Mouse (Mus musculus) forebrain, embryonic 16.5 days (tissue): ENCODE data around the gene Cnot11. TPM values are rescaled to one million over a fixed set of nuclear protein-coding genes. Genes with fewer than 3 reads are reported as not detected.
A peak's percentile ranks its signal among the peaks of the same experiment; 100 is the strongest.

Experiments
- ATAC-seq: fragments of 200-750 bp; cut with Nextera tagmentation; 2 replicates; pipeline ENCODE4 v1.8.0; 2017; ENCODE audit warnings: mild to moderate bottlenecking, moderate library complexity
- H3K27ac ChIP-seq: fragments of 300-500 bp; sonication (generic); 2 replicates; pipeline ENCODE4 v1.5.1; 2014; ENCODE audit warnings: low read length, control low read depth
- H3K27me3 ChIP-seq: fragments of 300-500 bp; sonication (generic); replicated peaks from 2 replicates; pipeline ENCODE4 v1.6.1; 2014; ENCODE audit warnings: low read length; ENCODE audit not compliant: control insufficient read depth, insufficient read depth
- H3K36me3 ChIP-seq: fragments of 300-500 bp; sonication (generic); 2 replicates; pipeline ENCODE4 v1.6.1; 2014; ENCODE audit not compliant: control insufficient read depth, insufficient read depth
- H3K4me1 ChIP-seq: fragments of 300-500 bp; sonication (generic); replicated peaks from 2 replicates; pipeline ENCODE4 v1.6.1; 2014; ENCODE audit warnings: low read length; ENCODE audit not compliant: control insufficient read depth, insufficient read depth
- H3K4me2 ChIP-seq: fragments of 300-500 bp; sonication (generic); 2 replicates; pipeline ENCODE4 v1.6.1; 2014; ENCODE audit warnings: mild to moderate bottlenecking, low read length, control low read depth
- H3K4me3 ChIP-seq: fragments of 300-500 bp; sonication (generic); replicated peaks from 2 replicates; pipeline ENCODE4 v1.5.1; 2014; ENCODE audit warnings: mild to moderate bottlenecking, low read length, control low read depth
- H3K9ac ChIP-seq: fragments of 300-500 bp; sonication (generic); replicated peaks from 2 replicates; pipeline ENCODE4 v1.6.1; 2014; ENCODE audit warnings: low read depth, low read length, control low read depth
- H3K9me3 ChIP-seq: fragments of 300-500 bp; sonication (generic); 2 replicates; pipeline ENCODE4 v1.6.1; 2016; ENCODE audit warnings: low read length; ENCODE audit not compliant: control insufficient read depth
- WGBS: fragments of 180-500 bp; shearing (Covaris S2); extraction: QIAGEN DNeasy Blood & Tissue Kit; methylation state at CpG from one replicate; pipeline ENCODE4 v1.1.7; 2014; 5-methylcytosine and 5-hydroxymethylcytosine counted together
- polyA plus RNA-seq: library from polyadenylated mRNA; unstranded; fragments of >200 nt; fragmentation: Nextera tagmentation; extraction: Ambion mirVana; gene quantifications from 2 replicates; pipeline ENCODE4 v1.2.1, GENCODE M21; 2015

Cnot11 gene
- polyA plus RNA-seq, 1 experiment from 2014 or later, result 11.9 TPM

DNA sequence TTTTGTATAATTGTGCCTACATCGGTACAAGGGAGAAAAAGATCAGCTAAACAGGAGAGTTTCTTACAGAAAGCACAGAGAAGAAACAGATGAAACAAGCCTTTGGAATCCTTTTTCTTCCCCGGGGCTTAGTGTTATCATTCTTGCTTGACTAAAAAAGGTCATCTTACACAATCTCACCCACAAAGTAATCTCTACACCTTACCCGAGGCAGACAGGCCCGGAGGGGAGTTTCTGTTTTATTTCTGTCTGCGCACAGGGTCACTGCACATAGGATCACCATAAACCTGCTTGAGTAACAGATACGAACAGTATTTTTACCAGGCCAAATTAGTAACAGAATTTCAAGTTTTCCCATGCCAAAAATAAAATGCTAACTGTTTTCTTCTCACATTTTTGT is 36.9 kb downstream of the Cnot11 start:
- H3K9me3 ChIP-seq, result no peaks in the 10 kb centered on the region
- H3K27ac ChIP-seq, result no peak overlapping the region
- H3K4me1 ChIP-seq, result peaks cover 13% of the 10 kb centered on the region
- no peak overlapping the region for H3K9ac ChIP-seq
- ATAC-seq, result no peak
- H3K27me3 ChIP-seq, result no peaks in the 10 kb centered on the region
- H3K4me2 ChIP-seq, result no peak overlapping the region
- 75% methylated on average over 6 of the region's 6 CpGs for WGBS
- H3K4me3 ChIP-seq, result no peak overlapping the region
- H3K36me3 ChIP-seq, result no peaks in the 10 kb centered on the region

DNA sequence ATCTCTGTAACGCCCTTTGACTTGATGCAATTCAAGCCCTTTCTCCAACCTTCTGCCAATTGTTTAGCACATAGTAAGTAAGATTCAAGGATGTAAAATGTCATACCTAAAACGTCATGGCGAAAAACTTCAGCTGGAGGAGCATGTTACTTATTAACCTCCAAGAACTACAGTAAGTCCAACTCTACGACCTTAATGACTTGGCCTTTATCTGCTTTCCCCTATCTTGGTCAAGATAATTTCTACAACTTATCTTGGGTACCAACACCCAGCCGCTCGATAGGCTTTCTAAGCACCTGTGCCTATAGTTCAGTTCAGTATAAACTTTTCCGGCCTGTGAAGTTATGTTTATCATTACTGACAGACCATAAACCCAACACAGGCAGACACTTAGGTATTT is 39.1 kb downstream of the Cnot11 start:
- no peak overlapping the region for H3K9ac ChIP-seq
- ATAC-seq, result no peak
- no peaks in the 10 kb centered on the region for H3K36me3 ChIP-seq
- H3K4me3 ChIP-seq, result no peak overlapping the region
- H3K27me3 ChIP-seq, result no peaks in the 10 kb centered on the region
- H3K4me2 ChIP-seq, result no peak overlapping the region
- no peak overlapping the region for H3K27ac ChIP-seq
- H3K4me1 ChIP-seq, result peaks cover 10% of the 10 kb centered on the region
- no peaks in the 10 kb centered on the region for H3K9me3 ChIP-seq
- 94% methylated on average over 7 of the region's 7 CpGs for WGBS

DNA sequence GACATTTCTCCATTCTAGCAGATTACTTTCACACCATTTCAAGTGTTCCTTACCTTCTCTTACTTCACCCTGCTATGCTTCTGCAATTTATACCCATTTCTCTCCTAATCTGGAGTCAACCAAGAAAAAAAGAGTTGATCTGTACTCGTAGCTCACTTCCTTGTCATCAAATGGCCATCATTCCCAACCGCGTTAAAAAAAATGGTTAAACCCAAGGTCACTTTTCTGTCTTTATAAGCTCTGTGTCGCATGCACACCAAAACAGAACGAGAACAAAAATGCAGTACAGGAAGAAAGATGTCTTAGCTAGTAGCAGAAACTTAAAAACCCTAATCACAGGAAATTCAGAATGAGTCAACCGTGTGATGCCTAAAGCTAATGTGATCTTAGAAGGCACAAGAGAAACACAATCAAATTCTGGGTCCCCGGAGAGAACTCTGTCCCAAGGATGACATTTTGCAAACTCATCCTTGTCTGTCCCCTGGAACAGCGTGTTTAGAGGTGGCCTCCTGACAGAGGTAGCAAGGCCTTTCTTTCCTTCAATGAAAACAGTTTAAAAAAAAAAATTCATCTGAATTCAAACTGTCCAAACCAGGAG is 41.1 kb downstream of the Cnot11 start:
- no peaks in the 10 kb centered on the region for H3K9me3 ChIP-seq
- no peaks in the 10 kb centered on the region for H3K36me3 ChIP-seq
- no peak for ATAC-seq
- H3K27ac ChIP-seq, result no peak overlapping the region
- no peaks in the 10 kb centered on the region for H3K27me3 ChIP-seq
- H3K9ac ChIP-seq, result peak overlapping the region; percentile 93
- peaks cover 10% of the 10 kb centered on the region for H3K4me1 ChIP-seq
- peak overlapping the region; percentile 58 for H3K4me2 ChIP-seq
- H3K4me3 ChIP-seq, result peak overlapping the region; percentile 90
- 18% methylated on average over 8 of the region's 8 CpGs for WGBS

DNA sequence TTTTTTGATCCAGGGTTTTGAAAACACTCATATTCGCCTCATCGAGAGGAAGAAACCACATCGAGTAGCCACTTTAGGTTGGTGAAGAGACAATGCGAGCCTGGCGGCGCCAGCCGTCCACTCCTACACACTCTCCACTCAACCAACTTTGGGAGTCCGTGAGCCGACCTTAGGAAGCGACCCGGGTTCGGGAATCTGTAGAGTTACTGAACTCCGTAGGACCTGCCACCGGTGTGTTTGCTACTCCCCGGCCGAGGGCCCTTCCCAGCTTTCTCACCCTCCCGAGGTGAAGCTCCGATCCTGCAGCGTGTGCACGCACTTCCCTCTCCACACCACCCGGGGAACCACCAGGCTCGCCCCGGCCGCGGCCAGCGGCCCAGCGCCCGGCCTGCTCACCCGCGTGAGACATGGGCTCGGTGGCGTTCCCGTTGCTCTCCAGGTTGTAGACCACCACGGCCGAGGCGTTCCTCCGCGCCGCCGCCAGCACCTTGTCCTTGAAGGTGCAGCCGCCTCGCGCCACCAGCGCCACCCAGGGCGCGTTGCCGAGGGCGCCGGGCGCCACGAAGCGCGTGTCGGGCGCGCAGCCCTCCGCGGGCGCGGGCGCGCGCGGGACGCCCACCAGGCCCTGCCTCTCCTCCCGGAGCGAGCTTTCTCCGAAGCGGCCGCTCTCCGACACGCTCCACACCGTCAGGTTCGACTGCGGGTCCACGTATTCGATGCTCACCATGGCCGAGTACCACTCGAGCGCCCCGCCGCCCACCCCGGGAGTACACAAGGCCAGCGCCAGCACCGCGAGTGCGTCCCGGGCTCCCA is 41.8 kb downstream of the Cnot11 start:
- H3K9ac ChIP-seq, result peak overlapping the region; percentile 93
- ATAC-seq, result peak; percentile 78
- under 1% methylated on average over 76 of the region's 88 CpGs for WGBS
- peak overlapping the region; percentile 90 for H3K4me3 ChIP-seq
- peaks cover 10% of the 10 kb centered on the region for H3K4me1 ChIP-seq
- H3K27ac ChIP-seq, result peak overlapping the region; percentile 98
- no peaks in the 10 kb centered on the region for H3K9me3 ChIP-seq
- H3K4me2 ChIP-seq, result peak overlapping the region; percentile 58
- no peaks in the 10 kb centered on the region for H3K36me3 ChIP-seq
- H3K27me3 ChIP-seq, result no peaks in the 10 kb centered on the region

DNA sequence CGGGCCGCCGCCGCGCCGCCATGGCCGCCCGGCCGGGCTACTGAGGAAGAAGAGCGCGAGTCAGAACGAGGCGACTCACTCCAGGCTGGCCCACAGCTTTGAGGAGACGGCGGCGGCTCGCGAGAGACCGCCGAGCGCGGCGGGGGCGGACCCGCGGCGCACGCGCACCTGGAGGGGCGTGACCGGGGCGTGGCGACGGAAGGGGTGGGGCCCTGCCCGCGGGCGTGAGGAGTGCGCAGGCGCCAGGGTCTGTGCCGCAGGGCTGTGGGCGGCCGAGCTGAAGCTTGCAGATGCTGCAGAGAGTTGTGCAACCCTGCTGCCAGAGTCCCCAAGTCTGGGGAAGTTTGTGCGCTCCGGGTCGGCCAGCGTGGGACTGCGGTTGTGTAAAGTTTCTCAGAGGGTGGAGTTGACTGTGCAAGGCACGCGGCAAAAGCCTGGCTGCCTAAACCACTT is 42.5 kb downstream of the Cnot11 start, which contains the start of gene Rnf149:
Rnf149 (minus strand) TSS at position 153 of the 453 bp plus-strand sequence.
- WGBS, result under 1% methylated on average over 49 of the region's 49 CpGs

DNA sequence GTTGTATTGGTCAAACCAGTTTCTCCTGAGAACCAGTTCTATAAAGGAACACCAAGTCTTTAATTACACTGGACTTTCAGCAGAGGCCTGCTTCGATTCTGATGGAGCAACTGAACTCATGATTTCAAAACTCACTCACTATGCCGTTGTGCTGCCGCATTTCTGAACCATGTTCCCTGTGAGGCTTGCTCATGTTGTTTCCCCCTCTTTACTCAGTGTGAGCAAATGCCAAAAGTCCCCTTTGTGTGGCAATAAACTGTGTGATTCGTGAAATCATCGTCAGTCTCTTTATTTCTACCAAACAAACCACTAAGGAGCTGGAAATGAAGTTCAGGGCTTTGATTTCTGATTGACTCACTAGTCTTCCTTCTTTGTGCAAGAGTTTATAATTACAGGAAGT is 43.7 kb downstream of the Cnot11 start:
- Histone ChIP-seq H3K4me3 (no peak overlapping the region), H3K9ac (no peak overlapping the region), H3K4me1 (peaks cover 10% of the 10 kb centered on the region), H3K9me3 (no peaks in the 10 kb centered on the region), H3K36me3 (no peaks in the 10 kb centered on the region), H3K4me2 (no peak overlapping the region), H3K27ac (no peak overlapping the region), H3K27me3 (no peaks in the 10 kb centered on the region)
- no peak for ATAC-seq
- 87% methylated on average over 5 of the region's 5 CpGs for WGBS

More for the DNA sequence above, 42.5 kb downstream of the Cnot11 start, which contains the start of gene Rnf149:
- Histone ChIP-seq H3K4me1 (peaks cover 10% of the 10 kb centered on the region), H3K4me2 (peak within 1 kb of the TSS; percentile 58), H3K27me3 (no peaks in the 10 kb centered on the region), H3K4me3 (peak within 1 kb of the TSS; percentile 90), H3K9me3 (no peaks in the 10 kb centered on the region), H3K36me3 (no peaks in the 10 kb centered on the region), H3K27ac (peak within 1 kb of the TSS; percentile 98), H3K9ac (peak within 1 kb of the TSS; percentile 93)
- peak; percentile 98 for ATAC-seq

DNA sequence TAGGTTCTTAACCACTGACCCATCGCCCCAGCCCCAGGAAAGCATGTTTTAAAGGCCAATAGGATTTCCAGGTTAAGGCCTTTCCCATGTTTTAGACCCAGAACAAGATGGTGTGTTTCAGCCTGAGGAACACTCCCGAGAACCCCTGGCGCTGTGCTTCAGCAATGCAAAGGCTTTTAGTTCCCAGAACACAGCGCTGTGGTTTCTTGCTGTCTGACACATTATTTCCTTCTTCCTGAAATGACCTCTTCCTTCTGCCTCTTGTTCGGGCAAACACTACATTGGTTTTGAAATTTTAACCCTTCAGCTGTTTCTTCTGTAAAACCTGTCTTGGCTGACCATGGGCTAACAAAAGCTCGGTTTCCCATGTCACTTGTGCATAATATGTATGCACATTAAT is 44.3 kb downstream of the Cnot11 start:
- no peak for ATAC-seq
- H3K9ac ChIP-seq, result no peak overlapping the region
- H3K9me3 ChIP-seq, result no peaks in the 10 kb centered on the region
- no peaks in the 10 kb centered on the region for H3K27me3 ChIP-seq
- no peaks in the 10 kb centered on the region for H3K36me3 ChIP-seq
- no peak overlapping the region for H3K27ac ChIP-seq
- H3K4me3 ChIP-seq, result no peak overlapping the region
- H3K4me1 ChIP-seq, result peaks cover 10% of the 10 kb centered on the region
- H3K4me2 ChIP-seq, result no peak overlapping the region
- WGBS, result 88% methylated on average over 6 of the region's 6 CpGs

DNA sequence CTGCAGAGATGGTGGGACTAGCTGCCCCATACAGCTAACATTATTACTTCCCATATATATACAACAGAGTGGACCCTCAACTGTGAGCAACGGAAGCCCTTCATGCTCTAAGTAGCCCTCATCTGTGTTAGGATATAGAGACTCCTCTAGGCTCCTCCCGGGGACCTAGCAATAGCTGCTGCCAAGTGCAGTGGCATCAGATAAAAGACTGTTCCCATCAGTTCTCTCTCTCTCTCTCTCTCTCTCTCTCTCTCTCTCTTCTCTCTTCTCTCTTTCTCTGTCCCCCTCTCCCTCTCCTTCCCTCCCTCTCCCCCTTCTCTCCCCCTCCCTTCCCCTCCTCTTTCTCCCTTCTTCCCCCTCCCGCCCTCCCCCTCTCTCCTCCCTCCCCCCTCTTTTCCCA is 46.4 kb downstream of the Cnot11 start:
- H3K4me3 ChIP-seq, result no peak overlapping the region
- H3K9ac ChIP-seq, result no peak overlapping the region
- 75% methylated on average over 2 of the region's 3 CpGs for WGBS
- H3K4me2 ChIP-seq, result no peak overlapping the region
- ATAC-seq, result no peak
- H3K4me1 ChIP-seq, result no peaks in the 10 kb centered on the region; the same call in 1 of the 2 replicates
- no peaks in the 10 kb centered on the region for H3K27me3 ChIP-seq
- H3K9me3 ChIP-seq, result no peaks in the 10 kb centered on the region
- H3K36me3 ChIP-seq, result no peaks in the 10 kb centered on the region
- no peak overlapping the region for H3K27ac ChIP-seq

DNA sequence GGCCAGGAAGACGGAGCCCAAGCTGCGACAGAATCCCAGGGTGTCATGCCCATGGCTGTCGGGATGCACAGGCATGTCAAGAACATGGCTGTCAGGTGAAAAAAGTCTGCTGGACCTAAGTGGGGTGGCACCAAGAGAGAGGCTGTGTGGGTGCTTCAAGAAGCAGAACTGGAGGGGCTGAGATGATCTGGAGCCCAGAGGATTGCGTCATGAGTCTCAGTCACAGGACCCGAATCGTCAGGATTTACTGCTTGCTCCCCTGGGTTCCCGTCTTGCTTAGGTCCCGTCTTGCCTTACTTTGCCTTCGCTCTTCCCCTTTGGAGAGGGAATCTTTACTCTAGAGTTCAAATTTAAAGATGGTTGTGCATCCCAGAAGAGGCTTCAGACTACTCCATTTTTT is 48.4 kb downstream of the Cnot11 start:
- Histone ChIP-seq H3K4me1 (no peaks in the 10 kb centered on the region), H3K27ac (no peak overlapping the region), H3K27me3 (no peaks in the 10 kb centered on the region), H3K9ac (no peak overlapping the region), H3K4me2 (no peak overlapping the region), H3K9me3 (no peaks in the 10 kb centered on the region), H3K36me3 (no peaks in the 10 kb centered on the region), H3K4me3 (no peak overlapping the region)
- WGBS, result 95% methylated on average over 9 of the region's 9 CpGs
- no peak for ATAC-seq
